Mouse (Mus musculus) intestine, embryonic 16.5 days (tissue): ENCODE measurements at regions not wholly inside any gene's neighbourhood (a gene's known extent, or its start where the extent isn't known, plus 50 kb on each side); places are given as distances from the start of the nearest gene placed in this dataset.

Experiments used
- ATAC-seq: fragments of 200-750 bp; cut with Nextera tagmentation; 2 replicates; pipeline ENCODE4 v1.8.0; 2017; ENCODE audit warnings: moderate TSS enrichment, moderate library complexity
- H3K27ac ChIP-seq: fragments of 300-500 bp; sonication (generic); 2 replicates; pipeline ENCODE4 v1.5.1; 2014; ENCODE audit warnings: mild to moderate bottlenecking, low read length
- H3K27me3 ChIP-seq: fragments of 300-500 bp; sonication (generic); replicated peaks from 2 replicates; pipeline ENCODE4 v1.6.1; 2014; ENCODE audit warnings: low read length, control low read depth, mixed read lengths; ENCODE audit not compliant: control insufficient read depth, insufficient read depth
- H3K36me3 ChIP-seq: fragments of 300-500 bp; sonication (generic); 2 replicates; pipeline ENCODE4 v1.6.1; 2014; ENCODE audit warnings: low read length, control low read depth; ENCODE audit not compliant: control insufficient read depth, insufficient read depth
- H3K4me1 ChIP-seq: fragments of 300-500 bp; sonication (generic); 2 replicates; pipeline ENCODE4 v1.6.1; 2014; ENCODE audit warnings: low read length, control low read depth, mixed read lengths; ENCODE audit not compliant: control insufficient read depth, insufficient read depth
- H3K4me2 ChIP-seq: fragments of 300-500 bp; sonication (generic); 2 replicates; pipeline ENCODE4 v1.6.1; 2014; ENCODE audit warnings: low read depth, low read length, control low read depth
- H3K4me3 ChIP-seq: fragments of 300-500 bp; sonication (generic); 2 replicates; pipeline ENCODE4 v1.5.1; 2014; ENCODE audit warnings: mild to moderate bottlenecking, low read length
- H3K9ac ChIP-seq: fragments of 300-500 bp; sonication (generic); 2 replicates; pipeline ENCODE4 v1.6.1; 2014; ENCODE audit warnings: low read depth, low read length
- H3K9me3 ChIP-seq: fragments of 300-500 bp; sonication (generic); 2 replicates; pipeline ENCODE4 v1.6.1; 2016; ENCODE audit warnings: low read length, control low read depth; ENCODE audit not compliant: control insufficient read depth
- WGBS: fragments of 180-500 bp; shearing (Covaris S2); extraction: QIAGEN DNeasy Blood & Tissue Kit; methylation state at CpG from one replicate; pipeline ENCODE4 v1.1.7; 2014; 5-methylcytosine and 5-hydroxymethylcytosine counted together

- no peak overlapping the region for H3K4me3 ChIP-seq
- no peak for ATAC-seq
- 0 out of 2 replicates have a peak, but pooled peaks cover 4% of the 10 kb centered on the region for H3K27me3 ChIP-seq
- no peak overlapping the region for H3K9ac ChIP-seq
- WGBS: 67% methylated on average over 17 of the region's 17 CpGs
- 0 out of 2 replicates have a peak, but pooled peaks cover 8% of the 10 kb centered on the region for H3K4me1 ChIP-seq
- H3K4me2 ChIP-seq: no peak overlapping the region
- no peaks in the 10 kb centered on the region for H3K9me3 ChIP-seq
- no peaks in the 10 kb centered on the region for H3K36me3 ChIP-seq
- no peak overlapping the region for H3K27ac ChIP-seq
These were observed 217.3 kb upstream of the Mgmt start for GRCm38 (mm10) chr7:136676987-136677545.

GRCm38 (mm10) chr7:136689579-136689978 lies 204.8 kb upstream of the Mgmt start:
- H3K27me3 ChIP-seq: no peaks in the 10 kb centered on the region
- H3K4me3 ChIP-seq: no peak overlapping the region
- H3K9ac ChIP-seq: no peak overlapping the region
- H3K36me3 ChIP-seq: no peaks in the 10 kb centered on the region
- H3K4me1 ChIP-seq: no peaks in the 10 kb centered on the region
- no peaks in the 10 kb centered on the region for H3K9me3 ChIP-seq
- no peak overlapping the region for H3K27ac ChIP-seq
- H3K4me2 ChIP-seq: no peak overlapping the region
- no peak for ATAC-seq
- 25% methylated on average over 6 of the region's 6 CpGs for WGBS

- WGBS: 87% methylated on average over 1 of the region's 1 CpGs
- Histone ChIP-seq H3K4me3 (no peak overlapping the region), H3K4me2 (no peak overlapping the region), H3K27ac (no peak overlapping the region), H3K27me3 (no peaks in the 10 kb centered on the region), H3K9me3 (no peaks in the 10 kb centered on the region), H3K4me1 (no peaks in the 10 kb centered on the region), H3K9ac (no peak overlapping the region), H3K36me3 (no peaks in the 10 kb centered on the region)
- ATAC-seq: no peak
These were observed 188.2 kb upstream of the Mgmt start for GRCm38 (mm10) chr7:136706246-136706645.

- H3K27ac ChIP-seq: no peak overlapping the region
- H3K27me3 ChIP-seq: no peaks in the 10 kb centered on the region
- no peak overlapping the region for H3K9ac ChIP-seq
- H3K36me3 ChIP-seq: no peaks in the 10 kb centered on the region
- no peak overlapping the region for H3K4me3 ChIP-seq
- 68% methylated on average over 12 of the region's 12 CpGs for WGBS
- no peak overlapping the region for H3K4me2 ChIP-seq
- H3K9me3 ChIP-seq: no peaks in the 10 kb centered on the region
- ATAC-seq: no peak
- no peaks in the 10 kb centered on the region for H3K4me1 ChIP-seq
These were observed 187.0 kb upstream of the Mgmt start for GRCm38 (mm10) chr7:136707200-136708003.

GRCm38 (mm10) chr7:136708004-136708435 lies 186.4 kb upstream of the Mgmt start:
- Histone ChIP-seq H3K9ac (no peak overlapping the region), H3K4me1 (0 out of 2 replicates have a peak, but pooled peaks cover 1% of the 10 kb centered on the region), H3K4me2 (no peak overlapping the region), H3K4me3 (no peak overlapping the region), H3K36me3 (no peaks in the 10 kb centered on the region), H3K9me3 (no peaks in the 10 kb centered on the region), H3K27me3 (no peaks in the 10 kb centered on the region), H3K27ac (no peak overlapping the region)
- 46% methylated on average over 5 of the region's 5 CpGs for WGBS
- ATAC-seq: no peak

- Histone ChIP-seq H3K27ac (no peak overlapping the region), H3K4me3 (no peak overlapping the region), H3K4me2 (no peak overlapping the region), H3K9me3 (no peaks in the 10 kb centered on the region), H3K36me3 (no peaks in the 10 kb centered on the region), H3K4me1 (0 out of 2 replicates have a peak, but pooled peaks cover 4% of the 10 kb centered on the region), H3K27me3 (no peaks in the 10 kb centered on the region), H3K9ac (no peak overlapping the region)
- no peak for ATAC-seq
- WGBS: 67% methylated on average over 3 of the region's 3 CpGs
These were observed 183.8 kb upstream of the Mgmt start for GRCm38 (mm10) chr7:136710653-136711052.

- 0 out of 2 replicates have a peak, but pooled peaks cover 4% of the 10 kb centered on the region for H3K4me1 ChIP-seq
- H3K36me3 ChIP-seq: no peaks in the 10 kb centered on the region
- no peak overlapping the region for H3K4me3 ChIP-seq
- no peaks in the 10 kb centered on the region for H3K27me3 ChIP-seq
- no peak overlapping the region for H3K4me2 ChIP-seq
- H3K9ac ChIP-seq: no peak overlapping the region
- WGBS: 49% methylated on average over 16 of the region's 16 CpGs
- ATAC-seq: peak; percentile 36; the same call in 1 of the 2 replicates
- no peak overlapping the region for H3K27ac ChIP-seq
- H3K9me3 ChIP-seq: no peaks in the 10 kb centered on the region
These were observed 181.3 kb upstream of the Mgmt start for GRCm38 (mm10) chr7:136712962-136713640.

- Histone ChIP-seq H3K4me1 (no peaks in the 10 kb centered on the region), H3K36me3 (no peaks in the 10 kb centered on the region), H3K9me3 (no peaks in the 10 kb centered on the region), H3K27me3 (no peaks in the 10 kb centered on the region), H3K4me2 (no peak overlapping the region), H3K27ac (no peak overlapping the region), H3K4me3 (no peak overlapping the region), H3K9ac (no peak overlapping the region)
- peak; percentile 98 for ATAC-seq
- 52% methylated on average over 1 of the region's 1 CpGs for WGBS
These were observed 166.6 kb upstream of the Mgmt start for GRCm38 (mm10) chr7:136727628-136728402.

- Histone ChIP-seq H3K4me1 (no peaks in the 10 kb centered on the region), H3K4me3 (no peak overlapping the region)
These were observed 152.2 kb upstream of the Mgmt start for GRCm38 (mm10) chr7:136742171-136742570.

More at GRCm38 (mm10) chr7:136742171-136742570, 152.2 kb upstream of the Mgmt start:
- no peak overlapping the region for H3K9ac ChIP-seq
- no peak for ATAC-seq
- no peak overlapping the region for H3K4me2 ChIP-seq
- H3K36me3 ChIP-seq: no peaks in the 10 kb centered on the region
- 73% methylated on average over 2 of the region's 2 CpGs for WGBS
- no peaks in the 10 kb centered on the region for H3K9me3 ChIP-seq
- H3K27me3 ChIP-seq: no peaks in the 10 kb centered on the region
- H3K27ac ChIP-seq: no peak overlapping the region
